Mouse (Mus musculus) heart, adult 2 months (tissue): ENCODE results near the gene Ttc38.

Experiments used
- CTCF ChIP-seq: fragments of 200-600 bp; IDR thresholded peaks from 2 replicates; pipeline ENCODE4 v1.8.1; 2022; ENCODE audit warnings: antibody characterized with exemption, mild to moderate bottlenecking, moderate library complexity
- POLR2A ChIP-seq: fragments of 200-500 bp; IDR thresholded peaks from 2 replicates; pipeline ENCODE4 v1.6.1; 2011; ENCODE audit warnings: mild to moderate bottlenecking, low read depth, low read length, control low read depth; ENCODE audit not compliant: insufficient read depth

- TF ChIP-seq POLR2A, result no peak
- TF ChIP-seq CTCF, result no peak
Measured at GRCm38 (mm10) chr15:85893871-85894270, 61.8 kb downstream of the Ttc38 start.
